Mouse (Mus musculus): ENCODE measurements around the gene Ppp1r8.

Gene Ppp1r8

GRCm38 (mm10) chr4:132842970-132843704 lies at the start of gene Ppp1r8:
TSS of gene Ppp1r8 (minus strand) at chr4:132843169.
- DNase-seq (ENCODE audit: extremely low read depth, insufficient read length, low spot score): peak; percentile 94

GRCm38 (mm10) chr4:132884844-132885374 lies 41.9 kb upstream of the Ppp1r8 start:
- no peak for DNase-seq (ENCODE audit: extremely low read depth, insufficient read length, low spot score)

- DNase-seq (ENCODE audit: extremely low read depth, insufficient read length, low spot score): peak; percentile 96
These were observed 41.3 kb upstream of the Ppp1r8 start, which contains the start of gene Stx12 for GRCm38 (mm10) chr4:132884064-132884843. TSS of gene Stx12 (minus strand) at chr4:132884509.

- DNase-seq (ENCODE audit: extremely low read depth, insufficient read length, low spot score): peak; percentile 4
These were observed 40.6 kb upstream of the Ppp1r8 start for GRCm38 (mm10) chr4:132883561-132884063.

GRCm38 (mm10) chr4:132874363-132875097 lies 31.6 kb upstream of the Ppp1r8 start:
- no peak for DNase-seq (ENCODE audit: extremely low read depth, insufficient read length, low spot score)

GRCm38 (mm10) chr4:132873481-132874362 lies 30.8 kb upstream of the Ppp1r8 start:
- DNase-seq (ENCODE audit: extremely low read depth, insufficient read length, low spot score): no peak

GRCm38 (mm10) chr4:132871116-132871515 lies 28.1 kb upstream of the Ppp1r8 start:
- no peak for DNase-seq (ENCODE audit: extremely low read depth, insufficient read length, low spot score)

- DNase-seq (ENCODE audit: extremely low read depth, insufficient read length, low spot score): peak; percentile 11
These were observed 21.9 kb upstream of the Ppp1r8 start for GRCm38 (mm10) chr4:132864856-132865255.

- no peak for DNase-seq (ENCODE audit: extremely low read depth, insufficient read length, low spot score)
These were observed 20.0 kb upstream of the Ppp1r8 start for GRCm38 (mm10) chr4:132863012-132863411.

- DNase-seq (ENCODE audit: extremely low read depth, insufficient read length, low spot score): no peak
These were observed 17.9 kb upstream of the Ppp1r8 start for GRCm38 (mm10) chr4:132860880-132861279.

GRCm38 (mm10) chr4:132843705-132844071 lies 719 bp upstream of the Ppp1r8 start:
- no peak for DNase-seq (ENCODE audit: extremely low read depth, insufficient read length, low spot score)

- DNase-seq (ENCODE audit: extremely low read depth, insufficient read length, low spot score): peak; percentile 63
These were observed 575 bp downstream of the Ppp1r8 start for GRCm38 (mm10) chr4:132842281-132842906.

GRCm38 (mm10) chr4:132841493-132841892 lies 1.5 kb downstream of the Ppp1r8 start:
- DNase-seq (ENCODE audit: extremely low read depth, insufficient read length, low spot score): no peak

- peak; percentile 40 for DNase-seq (ENCODE audit: extremely low read depth, insufficient read length, low spot score)
These were observed 19.2 kb downstream of the Ppp1r8 start for GRCm38 (mm10) chr4:132823614-132824366.

- no peak for DNase-seq (ENCODE audit: extremely low read depth, insufficient read length, low spot score)
These were observed 24.5 kb downstream of the Ppp1r8 start for GRCm38 (mm10) chr4:132818442-132818841.

- DNase-seq (ENCODE audit: extremely low read depth, insufficient read length, low spot score): no peak
These were observed 26.1 kb downstream of the Ppp1r8 start for GRCm38 (mm10) chr4:132816855-132817254.

GRCm38 (mm10) chr4:132816404-132816803 lies 26.6 kb downstream of the Ppp1r8 start:
- DNase-seq (ENCODE audit: extremely low read depth, insufficient read length, low spot score): no peak

GRCm38 (mm10) chr4:132809621-132810020 lies 33.3 kb downstream of the Ppp1r8 start:
- no peak for DNase-seq (ENCODE audit: extremely low read depth, insufficient read length, low spot score)
